Mouse (Mus musculus) intestine, embryonic 16.5 days (tissue): ENCODE data around the gene Cabp4. TPM values are rescaled to one million over a fixed set of nuclear protein-coding genes. Genes with fewer than 3 reads are reported as not detected.
"Not testable (repeated sequence)": the region's sequence is repeated elsewhere in the genome, so short reads cannot be mapped to it uniquely, and the experiment has no call there.

Experiments
- ATAC-seq: fragments of 200-750 bp; cut with Nextera tagmentation; 2 replicates; pipeline ENCODE4 v1.8.0; 2017; ENCODE audit warnings: moderate TSS enrichment, moderate library complexity
- H3K27ac ChIP-seq: fragments of 300-500 bp; sonication (generic); 2 replicates; pipeline ENCODE4 v1.5.1; 2014; ENCODE audit warnings: mild to moderate bottlenecking, low read length
- H3K27me3 ChIP-seq: fragments of 300-500 bp; sonication (generic); replicated peaks from 2 replicates; pipeline ENCODE4 v1.6.1; 2014; ENCODE audit warnings: low read length, control low read depth, mixed read lengths; ENCODE audit not compliant: control insufficient read depth, insufficient read depth
- H3K36me3 ChIP-seq: fragments of 300-500 bp; sonication (generic); 2 replicates; pipeline ENCODE4 v1.6.1; 2014; ENCODE audit warnings: low read length, control low read depth; ENCODE audit not compliant: control insufficient read depth, insufficient read depth
- H3K4me1 ChIP-seq: fragments of 300-500 bp; sonication (generic); 2 replicates; pipeline ENCODE4 v1.6.1; 2014; ENCODE audit warnings: low read length, control low read depth, mixed read lengths; ENCODE audit not compliant: control insufficient read depth, insufficient read depth
- H3K4me2 ChIP-seq: fragments of 300-500 bp; sonication (generic); 2 replicates; pipeline ENCODE4 v1.6.1; 2014; ENCODE audit warnings: low read depth, low read length, control low read depth
- H3K4me3 ChIP-seq: fragments of 300-500 bp; sonication (generic); 2 replicates; pipeline ENCODE4 v1.5.1; 2014; ENCODE audit warnings: mild to moderate bottlenecking, low read length
- H3K9ac ChIP-seq: fragments of 300-500 bp; sonication (generic); 2 replicates; pipeline ENCODE4 v1.6.1; 2014; ENCODE audit warnings: low read depth, low read length
- H3K9me3 ChIP-seq: fragments of 300-500 bp; sonication (generic); 2 replicates; pipeline ENCODE4 v1.6.1; 2016; ENCODE audit warnings: low read length, control low read depth; ENCODE audit not compliant: control insufficient read depth
- WGBS: fragments of 180-500 bp; shearing (Covaris S2); extraction: QIAGEN DNeasy Blood & Tissue Kit; methylation state at CpG from one replicate; pipeline ENCODE4 v1.1.7; 2014; 5-methylcytosine and 5-hydroxymethylcytosine counted together
- polyA plus RNA-seq: library from polyadenylated mRNA; unstranded; fragments of >200 nt; fragmentation: Nextera tagmentation; extraction: Ambion mirVana; gene quantifications from 2 replicates; pipeline ENCODE4 v1.2.1, GENCODE M21; 2015

Gene Cabp4
- polyA plus RNA-seq, 1 experiment from 2014 or later = 0.11 TPM

- not testable (repeated sequence) for H3K9ac ChIP-seq, H3K27ac ChIP-seq, H3K4me3 ChIP-seq, H3K36me3 ChIP-seq, ATAC-seq, H3K27me3 ChIP-seq, H3K9me3 ChIP-seq, H3K4me2 ChIP-seq
- H3K4me1 ChIP-seq = peaks cover 19% of the 10 kb centered on the region
- 56% methylated on average over 6 of the region's 6 CpGs for WGBS
These were observed 21.9 kb downstream of the Cabp4 start for GRCm38 (mm10) chr19:4121896-4122295.

- ATAC-seq = peak; percentile 75
- H3K4me1 ChIP-seq = peaks cover 13% of the 10 kb centered on the region
- WGBS = 2% methylated on average over 38 of the region's 38 CpGs
- H3K27ac ChIP-seq = peak overlapping the region; percentile 76
- no peaks in the 10 kb centered on the region for H3K9me3 ChIP-seq
- peak overlapping the region; percentile 60 for H3K4me2 ChIP-seq
- peak overlapping the region; percentile 55 for H3K4me3 ChIP-seq
- H3K27me3 ChIP-seq = no peaks in the 10 kb centered on the region
- H3K36me3 ChIP-seq = 0 out of 2 replicates have a peak, but pooled peaks cover 7% of the 10 kb centered on the region
- peak overlapping the region; percentile 67 for H3K9ac ChIP-seq
These were observed 22.6 kb downstream of the Cabp4 start for GRCm38 (mm10) chr19:4121097-4121805.

DNA sequence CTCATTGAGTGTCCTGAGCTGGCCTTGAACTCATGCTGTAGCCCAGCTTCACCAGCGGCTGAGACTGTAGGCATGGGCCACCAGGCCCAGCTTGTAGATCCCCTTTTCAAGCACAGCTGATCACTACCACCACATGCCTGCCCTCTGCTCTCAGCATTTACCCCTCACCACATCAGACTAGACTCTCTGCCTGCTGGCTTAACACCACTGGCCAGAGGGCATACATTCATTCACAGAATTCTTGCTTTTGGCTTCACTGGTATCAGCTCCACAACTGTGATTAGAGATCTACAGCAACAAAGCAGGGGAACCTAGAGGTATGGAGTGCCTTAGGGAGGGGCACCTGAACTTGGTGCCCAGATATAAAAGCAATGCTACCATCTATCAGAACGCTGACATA is 23.3 kb downstream of the Cabp4 start:
- ATAC-seq = no peak
- no peaks in the 10 kb centered on the region for H3K9me3 ChIP-seq
- 91% methylated on average over 2 of the region's 2 CpGs for WGBS
- no peaks in the 10 kb centered on the region for H3K27me3 ChIP-seq
- H3K4me1 ChIP-seq = peaks cover 13% of the 10 kb centered on the region
- peak overlapping the region; percentile 55 for H3K4me3 ChIP-seq
- H3K9ac ChIP-seq = no peak overlapping the region
- no peak overlapping the region for H3K27ac ChIP-seq
- peak overlapping the region; percentile 60 for H3K4me2 ChIP-seq
- H3K36me3 ChIP-seq = peaks cover 12% of the 10 kb centered on the region

- no peak for ATAC-seq
- no peaks in the 10 kb centered on the region for H3K9me3 ChIP-seq
- H3K4me1 ChIP-seq = peaks cover 13% of the 10 kb centered on the region
- no peak overlapping the region for H3K27ac ChIP-seq
- no peak overlapping the region for H3K9ac ChIP-seq
- H3K27me3 ChIP-seq = no peaks in the 10 kb centered on the region
- H3K4me2 ChIP-seq = no peak overlapping the region
- 80% methylated on average over 6 of the region's 6 CpGs for WGBS
- no peak overlapping the region for H3K4me3 ChIP-seq
- H3K36me3 ChIP-seq = peaks cover 17% of the 10 kb centered on the region
These were observed 23.9 kb downstream of the Cabp4 start for GRCm38 (mm10) chr19:4119716-4120487.

- H3K4me3 ChIP-seq = no peak overlapping the region
- ATAC-seq = no peak
- H3K36me3 ChIP-seq = peaks cover 21% of the 10 kb centered on the region
- H3K9me3 ChIP-seq = no peaks in the 10 kb centered on the region
- 93% methylated on average over 2 of the region's 2 CpGs for WGBS
- H3K4me1 ChIP-seq = peaks cover 25% of the 10 kb centered on the region
- H3K27ac ChIP-seq = no peak overlapping the region
- H3K27me3 ChIP-seq = no peaks in the 10 kb centered on the region
- H3K4me2 ChIP-seq = no peak overlapping the region
- H3K9ac ChIP-seq = no peak overlapping the region
These were observed 25.5 kb downstream of the Cabp4 start for GRCm38 (mm10) chr19:4118350-4118749.

DNA sequence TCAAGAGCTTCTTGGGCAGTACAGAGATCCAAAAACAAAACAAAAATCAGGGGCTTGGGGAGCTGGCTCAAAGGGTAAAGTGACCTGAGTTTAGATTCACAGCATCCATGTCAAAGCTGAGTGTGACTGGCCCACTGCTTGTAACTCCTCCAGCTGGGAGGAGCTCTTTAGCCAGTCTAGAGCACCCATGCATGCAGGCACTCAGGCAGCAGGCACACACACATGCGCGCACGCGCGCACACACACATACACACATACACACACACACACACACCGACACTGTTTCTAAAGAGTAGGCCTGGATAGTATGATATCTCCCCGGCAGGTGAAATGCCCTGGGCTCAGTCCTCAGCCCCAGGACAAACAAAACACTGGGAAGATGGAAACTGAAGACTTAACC is 26.8 kb downstream of the Cabp4 start:
- H3K4me3 ChIP-seq = no peak overlapping the region
- peaks cover 32% of the 10 kb centered on the region for H3K4me1 ChIP-seq
- no peaks in the 10 kb centered on the region for H3K27me3 ChIP-seq
- no peak overlapping the region for H3K27ac ChIP-seq
- H3K4me2 ChIP-seq = no peak overlapping the region
- H3K36me3 ChIP-seq = peaks cover 21% of the 10 kb centered on the region
- ATAC-seq = no peak
- 95% methylated on average over 7 of the region's 7 CpGs for WGBS
- H3K9ac ChIP-seq = no peak overlapping the region
- H3K9me3 ChIP-seq = no peaks in the 10 kb centered on the region

DNA sequence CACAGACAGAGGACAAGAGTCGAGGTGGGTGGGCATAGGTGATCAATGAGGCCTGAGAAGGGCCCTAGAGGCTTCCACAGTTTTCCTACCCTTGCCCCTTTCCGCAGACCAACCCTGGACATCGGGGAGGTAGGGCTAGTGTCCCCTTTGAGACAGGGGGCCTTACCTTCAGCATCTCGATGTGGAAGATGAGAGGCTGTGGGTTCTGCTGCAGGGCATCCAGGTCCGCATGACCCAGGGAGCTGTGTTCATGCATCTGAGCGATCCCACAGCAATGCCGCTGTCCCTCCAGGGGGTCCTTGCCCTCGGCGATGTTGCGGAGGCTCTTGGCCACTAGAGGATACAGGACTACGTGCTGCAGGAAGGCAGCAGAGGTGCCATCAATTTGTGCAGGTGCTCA is 28.0 kb downstream of the Cabp4 start:
- Histone ChIP-seq H3K27me3 (no peaks in the 10 kb centered on the region), H3K4me3 (no peak overlapping the region), H3K36me3 (peaks cover 21% of the 10 kb centered on the region), H3K9me3 (no peaks in the 10 kb centered on the region), H3K27ac (no peak overlapping the region), H3K4me1 (peaks cover 29% of the 10 kb centered on the region), H3K9ac (no peak overlapping the region), H3K4me2 (no peak overlapping the region)
- ATAC-seq = no peak
- WGBS = 87% methylated on average over 11 of the region's 11 CpGs

DNA sequence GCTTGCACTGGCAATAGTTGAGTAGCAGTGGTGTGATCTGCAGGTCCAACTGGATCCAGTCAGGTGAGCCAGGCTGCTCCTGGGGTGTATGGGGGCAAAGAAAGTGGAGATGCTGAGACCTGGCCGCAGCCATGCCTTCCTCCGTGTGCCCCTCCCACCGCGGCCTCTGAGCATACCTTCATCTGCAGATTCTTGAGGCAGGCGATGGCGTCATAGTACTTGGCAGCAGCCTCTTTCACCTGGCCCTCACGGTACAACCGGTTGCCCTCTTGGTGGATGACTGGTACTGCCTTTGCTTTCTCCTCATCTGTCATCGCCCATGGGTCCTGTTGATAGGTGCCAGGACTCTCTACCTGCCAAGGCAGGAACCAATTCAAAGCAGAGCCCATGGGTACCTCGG is 28.7 kb downstream of the Cabp4 start:
- no peak for ATAC-seq
- Histone ChIP-seq H3K4me3 (no peak overlapping the region), H3K9ac (no peak overlapping the region), H3K27ac (no peak overlapping the region), H3K27me3 (no peaks in the 10 kb centered on the region), H3K4me2 (no peak overlapping the region), H3K4me1 (peaks cover 23% of the 10 kb centered on the region), H3K9me3 (no peaks in the 10 kb centered on the region), H3K36me3 (peaks cover 21% of the 10 kb centered on the region)
- WGBS = 95% methylated on average over 10 of the region's 10 CpGs

DNA sequence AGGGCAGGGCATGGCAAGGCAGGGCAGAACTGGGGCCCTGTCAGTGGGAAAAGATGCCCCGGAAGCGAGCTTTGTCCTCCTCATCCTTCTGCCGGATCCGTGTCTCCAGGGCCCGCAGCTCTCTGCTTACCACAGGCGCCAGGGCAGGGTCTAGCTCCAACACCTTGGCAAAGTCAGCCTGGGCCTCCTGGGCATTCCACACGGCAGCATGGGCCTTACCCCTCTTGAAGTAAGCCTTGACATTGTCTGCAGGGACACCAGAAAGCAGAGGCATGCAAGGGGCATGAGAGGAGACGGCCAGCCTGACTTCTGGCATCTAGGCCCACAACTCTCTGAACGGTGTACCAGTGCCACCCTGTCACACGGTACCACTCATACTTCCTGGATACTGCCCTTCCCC is 29.3 kb downstream of the Cabp4 start:
- Histone ChIP-seq H3K9me3 (no peaks in the 10 kb centered on the region), H3K9ac (peak overlapping the region; percentile 59), H3K27me3 (no peaks in the 10 kb centered on the region), H3K4me1 (peaks cover 23% of the 10 kb centered on the region), H3K36me3 (peaks cover 20% of the 10 kb centered on the region), H3K4me2 (peak overlapping the region; percentile 33), H3K27ac (peak overlapping the region; percentile 95), H3K4me3 (no peak overlapping the region)
- WGBS = 82% methylated on average over 10 of the region's 10 CpGs
- ATAC-seq = peak; percentile 2; the same call in 1 of the 2 replicates
